Mouse (Mus musculus) brain, embryonic 14.5 days (tissue): ENCODE results near the gene Kalrn.

Source experiments
- CTCF ChIP-seq: fragments of 200-500 bp; IDR thresholded peaks from 2 replicates; pipeline ENCODE4 v1.5.1; 2012; ENCODE audit warnings: inconsistent platforms, mild to moderate bottlenecking, moderate library complexity, borderline replicate concordance; ENCODE audit not compliant: insufficient read depth, insufficient read length; ENCODE audit errors: extremely low read depth
- POLR2A ChIP-seq: fragments of 200-500 bp; IDR thresholded peaks from 2 replicates; pipeline ENCODE4 v1.6.1; 2012; ENCODE audit warnings: mild to moderate bottlenecking, inconsistent platforms, borderline replicate concordance; ENCODE audit not compliant: poor library complexity, insufficient read depth, insufficient read length, severe bottlenecking; ENCODE audit errors: extremely low read depth

GRCm38 (mm10) chr16:33950386-33950785, 622.9 kb downstream of the Kalrn start:
- TF ChIP-seq CTCF, result no peak
- TF ChIP-seq POLR2A, result no peak
